Mouse (Mus musculus) heart, embryonic 11.5 days (tissue): ENCODE data around the gene Brox. TPM values are rescaled to one million over a fixed set of nuclear protein-coding genes. Genes with fewer than 3 reads are reported as not detected.

ENCODE experiments used
- ATAC-seq: fragments of 200-750 bp; cut with Nextera tagmentation; replicated peaks from 2 replicates; pipeline ENCODE4 v1.8.0; 2017; ENCODE audit warnings: moderate library complexity; ENCODE audit not compliant: insufficient number of reproducible peaks, low FRiP score, low TSS enrichment
- H3K27ac ChIP-seq: fragments of 300-500 bp; sonication (generic); 2 replicates; pipeline ENCODE4 v1.5.1; 2014; ENCODE audit warnings: mild to moderate bottlenecking, low read depth, low read length
- H3K27me3 ChIP-seq: fragments of 300-500 bp; sonication (generic); 2 replicates; pipeline ENCODE4 v1.6.1; 2014; ENCODE audit warnings: mild to moderate bottlenecking, low read length, mixed read lengths; ENCODE audit not compliant: control insufficient read depth, insufficient read depth
- H3K36me3 ChIP-seq: fragments of 300-500 bp; sonication (generic); 2 replicates; pipeline ENCODE4 v1.6.1; 2014; ENCODE audit warnings: mild to moderate bottlenecking, low read length, moderate library complexity, mixed read lengths; ENCODE audit not compliant: control insufficient read depth, insufficient read depth
- H3K4me1 ChIP-seq: fragments of 300-500 bp; sonication (generic); 2 replicates; pipeline ENCODE4 v1.6.1; 2014; ENCODE audit warnings: low read length; ENCODE audit not compliant: control insufficient read depth, insufficient read depth
- H3K4me2 ChIP-seq: fragments of 300-500 bp; sonication (generic); 2 replicates; pipeline ENCODE4 v1.6.1; 2014; ENCODE audit warnings: mild to moderate bottlenecking, moderate library complexity
- H3K4me3 ChIP-seq: fragments of 300-500 bp; sonication (generic); 2 replicates; pipeline ENCODE4 v1.5.1; 2014; ENCODE audit warnings: low read depth, low read length
- H3K9ac ChIP-seq: fragments of 300-500 bp; sonication (generic); 2 replicates; pipeline ENCODE4 v1.6.1; 2014; ENCODE audit warnings: mild to moderate bottlenecking, low read depth, low read length, moderate library complexity
- H3K9me3 ChIP-seq: fragments of 300-500 bp; sonication (generic); replicated peaks from 2 replicates; pipeline ENCODE4 v1.6.1; 2016; ENCODE audit warnings: low read length; ENCODE audit not compliant: control insufficient read depth
- WGBS: fragments of 180-500 bp; shearing (Covaris S2); extraction: QIAGEN DNeasy Blood & Tissue Kit; methylation state at CpG from one replicate; pipeline ENCODE4 v1.1.7; 2014; ENCODE audit not compliant: insufficient replicate concordance; 5-methylcytosine and 5-hydroxymethylcytosine counted together
- polyA plus RNA-seq: library from polyadenylated mRNA; unstranded; fragments of >200 nt; fragmentation: Nextera tagmentation; extraction: Ambion mirVana; gene quantifications from 2 replicates; pipeline ENCODE4 v1.2.1, GENCODE M21; 2014

Gene Brox
- polyA plus RNA-seq, 1 experiment from 2014 or later = 43.1 TPM

DNA sequence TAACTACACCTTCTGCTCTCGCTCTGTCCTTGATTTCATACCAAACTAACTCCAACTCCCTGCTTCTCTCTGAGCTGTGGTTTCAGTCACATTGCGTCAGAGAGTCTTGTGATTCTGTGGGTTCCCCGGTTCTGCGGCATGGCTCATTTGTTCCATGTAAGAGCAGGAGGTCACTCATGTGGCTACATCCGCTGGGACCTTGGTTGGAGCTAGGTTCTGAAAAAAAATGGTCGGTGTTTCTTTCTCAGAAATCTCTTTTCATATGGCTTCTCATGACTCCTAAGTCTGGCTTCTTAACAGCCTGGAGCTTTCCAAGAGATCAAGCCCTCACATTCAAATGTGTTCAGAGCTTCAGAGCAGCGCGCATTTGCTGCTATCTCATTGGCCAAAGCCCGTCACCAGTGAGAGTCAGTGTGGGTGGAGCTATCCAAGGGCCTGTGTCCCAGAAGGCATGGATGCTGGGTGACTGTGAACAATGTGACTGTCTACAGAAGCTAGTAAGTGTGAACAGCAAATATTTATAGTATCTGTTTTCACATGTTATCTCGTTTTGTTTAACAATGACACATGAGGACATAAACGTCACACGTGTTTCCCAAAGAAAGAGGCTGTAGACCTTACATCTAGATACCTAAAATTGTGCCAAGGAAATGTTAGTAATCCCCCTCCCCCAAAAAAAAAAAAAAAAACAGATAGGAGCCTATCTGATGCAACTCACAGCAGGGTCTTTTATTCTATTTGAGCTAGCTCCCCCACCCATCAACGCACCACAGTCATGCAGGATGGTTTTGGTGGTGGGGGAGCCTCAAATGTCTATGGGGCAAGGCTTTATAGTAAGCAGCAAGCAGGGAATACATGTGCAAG is 32.7 kb downstream of the Brox start:
- WGBS = 62% methylated on average over 13 of the region's 13 CpGs
- peak overlapping the region; percentile 25; the same call in 1 of the 2 replicates for H3K4me2 ChIP-seq
- no peaks in the 10 kb centered on the region for H3K9me3 ChIP-seq
- no peaks in the 10 kb centered on the region for H3K36me3 ChIP-seq
- no peak overlapping the region for H3K4me3 ChIP-seq
- H3K9ac ChIP-seq = no peak overlapping the region
- ATAC-seq = no peak
- H3K27me3 ChIP-seq = no peaks in the 10 kb centered on the region
- H3K27ac ChIP-seq = no peak overlapping the region
- H3K4me1 ChIP-seq = 0 out of 2 replicates have a peak, but pooled peaks cover 6% of the 10 kb centered on the region

DNA sequence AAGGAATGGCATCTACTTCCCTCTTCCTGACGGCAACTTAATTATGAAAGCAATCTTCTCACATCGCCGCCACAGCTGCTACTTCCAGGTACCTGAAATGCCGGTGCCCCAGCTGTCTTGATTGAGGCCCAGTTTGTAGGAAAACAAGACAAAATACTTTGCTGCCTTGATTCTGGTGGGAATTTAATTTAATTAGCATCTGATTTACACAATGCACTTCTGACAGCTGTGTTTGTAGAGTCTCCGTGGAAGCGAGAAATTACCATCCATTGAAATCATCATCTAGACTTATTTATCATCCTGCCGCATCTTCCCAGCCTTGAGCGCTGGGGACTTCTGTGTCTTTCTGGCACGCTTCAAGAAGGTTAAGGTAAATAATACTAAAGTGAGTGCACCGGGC is 44.5 kb downstream of the Brox start:
- no peaks in the 10 kb centered on the region for H3K4me1 ChIP-seq
- ATAC-seq = no peak
- no peak overlapping the region for H3K9ac ChIP-seq
- no peaks in the 10 kb centered on the region for H3K27me3 ChIP-seq
- 59% methylated on average over 10 of the region's 10 CpGs for WGBS
- H3K9me3 ChIP-seq = no peaks in the 10 kb centered on the region
- no peaks in the 10 kb centered on the region for H3K36me3 ChIP-seq
- no peak overlapping the region for H3K4me2 ChIP-seq
- H3K27ac ChIP-seq = no peak overlapping the region
- H3K4me3 ChIP-seq = no peak overlapping the region

DNA sequence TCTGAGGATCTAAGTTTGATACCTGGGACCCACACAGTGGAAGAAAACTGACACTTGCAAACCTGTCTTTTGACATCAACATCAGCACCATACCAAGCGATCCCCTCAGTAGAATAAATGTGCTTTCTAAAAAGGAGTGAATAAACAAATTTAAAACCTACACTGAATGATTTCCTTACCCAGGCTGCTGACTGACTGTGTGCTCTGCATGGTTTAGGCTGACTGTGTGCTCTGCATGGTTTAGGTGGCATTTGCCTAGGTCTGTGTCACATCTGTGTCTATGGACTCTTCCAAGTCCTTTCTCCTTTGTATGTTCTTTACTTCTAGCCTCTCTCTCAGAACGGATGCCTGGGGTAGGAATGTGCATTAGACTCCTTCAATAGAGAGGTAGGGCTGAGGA is 45.3 kb downstream of the Brox start:
- WGBS = 54% methylated on average over 2 of the region's 2 CpGs
- H3K27me3 ChIP-seq = no peaks in the 10 kb centered on the region
- H3K4me1 ChIP-seq = no peaks in the 10 kb centered on the region
- no peaks in the 10 kb centered on the region for H3K9me3 ChIP-seq
- no peak for ATAC-seq
- H3K4me2 ChIP-seq = no peak overlapping the region
- no peaks in the 10 kb centered on the region for H3K36me3 ChIP-seq
- H3K27ac ChIP-seq = no peak overlapping the region
- no peak overlapping the region for H3K9ac ChIP-seq
- no peak overlapping the region for H3K4me3 ChIP-seq

DNA sequence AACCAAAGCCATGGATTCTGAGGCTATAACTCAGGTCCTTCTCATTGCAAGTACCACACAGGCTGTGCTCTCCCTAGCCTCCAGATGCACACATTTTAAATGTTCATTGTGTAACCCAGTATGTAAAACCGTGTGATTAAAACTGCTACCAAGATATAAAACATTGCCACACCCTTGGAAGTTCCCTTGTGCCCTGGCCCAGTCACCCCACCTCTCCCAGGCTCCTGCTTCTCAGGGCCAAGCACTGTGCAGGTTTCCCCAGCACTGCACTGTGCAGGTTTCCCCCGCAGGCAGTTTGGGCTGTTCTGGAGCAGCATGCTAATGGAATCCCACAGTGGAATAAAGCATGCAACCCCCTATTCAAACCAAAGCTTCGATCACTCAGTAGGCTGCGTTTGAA is 46.5 kb downstream of the Brox start:
- no peak overlapping the region for H3K4me3 ChIP-seq
- H3K27ac ChIP-seq = no peak overlapping the region
- no peak for ATAC-seq
- no peaks in the 10 kb centered on the region for H3K36me3 ChIP-seq
- WGBS = 68% methylated on average over 4 of the region's 4 CpGs
- no peaks in the 10 kb centered on the region for H3K9me3 ChIP-seq
- H3K4me1 ChIP-seq = no peaks in the 10 kb centered on the region
- no peak overlapping the region for H3K4me2 ChIP-seq
- H3K9ac ChIP-seq = no peak overlapping the region
- no peaks in the 10 kb centered on the region for H3K27me3 ChIP-seq

DNA sequence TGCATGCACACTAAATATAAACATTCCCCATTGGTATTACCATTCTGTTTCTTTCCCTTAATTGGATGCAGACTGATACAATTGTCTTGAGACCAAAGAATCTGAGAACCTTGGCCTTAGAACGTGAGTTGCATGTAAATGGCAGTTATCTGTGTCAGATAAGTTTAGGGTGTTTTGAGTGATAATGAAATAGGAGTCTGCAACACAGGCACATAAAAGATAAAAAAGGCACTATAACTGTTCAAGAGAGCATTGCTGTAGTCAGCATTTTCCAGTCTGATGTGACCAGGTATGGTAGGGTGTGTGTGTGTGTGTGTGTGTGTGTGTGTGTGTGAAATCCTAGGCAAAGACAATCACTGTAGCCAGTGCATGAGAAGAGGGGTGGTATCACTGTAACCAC is 48.9 kb downstream of the Brox start:
- no peak overlapping the region for H3K4me3 ChIP-seq
- 8% methylated on average over 1 of the region's 1 CpGs for WGBS
- H3K9ac ChIP-seq = no peak overlapping the region
- no peaks in the 10 kb centered on the region for H3K27me3 ChIP-seq
- H3K27ac ChIP-seq = no peak overlapping the region
- no peaks in the 10 kb centered on the region for H3K4me1 ChIP-seq
- no peaks in the 10 kb centered on the region for H3K36me3 ChIP-seq
- H3K4me2 ChIP-seq = no peak overlapping the region
- ATAC-seq = no peak
- H3K9me3 ChIP-seq = no peaks in the 10 kb centered on the region

DNA sequence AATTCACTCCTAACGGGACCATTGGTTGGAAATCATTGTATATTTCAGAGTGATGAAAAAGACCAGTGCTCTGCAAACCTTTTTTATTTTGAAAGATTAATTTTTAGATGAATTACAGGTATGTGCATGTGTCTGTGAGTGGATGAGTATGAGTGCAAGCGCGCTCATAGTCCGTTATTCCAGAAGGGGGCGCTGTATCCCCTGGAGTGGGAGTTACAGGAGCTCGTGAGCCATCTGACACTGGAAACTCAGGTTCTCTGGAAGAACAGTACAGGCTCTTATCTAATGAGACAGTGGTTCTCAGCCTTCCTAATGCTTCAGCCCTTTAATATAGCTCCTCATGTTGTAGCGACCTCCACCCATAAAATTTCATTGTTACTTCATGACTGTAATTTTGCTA is 53.8 kb downstream of the Brox start:
- Histone ChIP-seq H3K27me3 (no peaks in the 10 kb centered on the region; the same call in 1 of the 2 replicates), H3K36me3 (no peaks in the 10 kb centered on the region), H3K9ac (no peak overlapping the region), H3K4me2 (no peak overlapping the region), H3K4me1 (no peaks in the 10 kb centered on the region), H3K4me3 (no peak overlapping the region), H3K27ac (no peak overlapping the region), H3K9me3 (no peaks in the 10 kb centered on the region)
- 65% methylated on average over 7 of the region's 7 CpGs for WGBS
- ATAC-seq = no peak

DNA sequence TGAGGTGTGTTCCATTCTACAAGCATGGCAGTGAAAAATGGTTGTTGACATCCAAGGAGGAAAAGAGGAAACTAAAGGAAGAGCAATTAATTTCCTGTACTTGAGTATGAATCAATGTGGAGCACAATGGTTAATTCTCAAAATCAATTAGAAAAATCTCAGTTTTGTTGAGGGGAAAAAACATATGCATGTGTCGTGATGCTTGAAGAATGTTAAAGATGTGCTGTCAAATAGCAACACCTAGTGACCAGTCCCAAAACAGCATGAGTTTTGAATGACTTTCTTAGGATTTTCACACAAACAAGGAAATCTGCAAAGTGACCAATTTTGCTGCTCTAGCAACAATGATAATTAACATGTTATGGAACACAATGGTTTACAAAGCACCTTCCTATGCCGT is 59.2 kb downstream of the Brox start:
- no peak overlapping the region for H3K4me3 ChIP-seq
- H3K36me3 ChIP-seq = no peaks in the 10 kb centered on the region
- H3K4me1 ChIP-seq = no peaks in the 10 kb centered on the region
- H3K4me2 ChIP-seq = no peak overlapping the region
- 21% methylated on average over 2 of the region's 2 CpGs for WGBS
- no peak overlapping the region for H3K27ac ChIP-seq
- H3K27me3 ChIP-seq = no peaks in the 10 kb centered on the region; the same call in 1 of the 2 replicates
- ATAC-seq = no peak
- no peak overlapping the region for H3K9ac ChIP-seq
- H3K9me3 ChIP-seq = no peaks in the 10 kb centered on the region

DNA sequence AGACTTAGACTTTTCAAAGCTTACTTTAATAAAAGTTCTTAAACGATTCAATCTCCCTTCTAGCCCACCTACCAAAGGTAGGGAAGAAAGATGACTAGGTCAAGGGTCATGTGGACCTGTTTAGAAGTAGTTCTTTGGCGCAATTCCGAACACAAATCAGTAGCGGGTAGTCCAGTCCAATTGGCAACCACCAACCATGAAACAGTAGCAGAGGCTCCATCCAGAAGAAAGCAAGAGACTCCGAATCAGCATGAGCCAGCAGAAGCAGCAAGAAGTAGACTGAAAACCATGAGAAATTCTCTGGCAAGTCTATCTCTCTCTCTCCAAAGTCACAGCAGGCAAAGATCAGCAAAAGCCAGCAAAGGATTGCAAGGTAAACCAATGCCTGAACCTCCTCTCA is 60.6 kb downstream of the Brox start:
- Histone ChIP-seq H3K27me3 (no peaks in the 10 kb centered on the region; the same call in 1 of the 2 replicates), H3K4me1 (no peaks in the 10 kb centered on the region), H3K9me3 (no peaks in the 10 kb centered on the region), H3K36me3 (no peaks in the 10 kb centered on the region), H3K9ac (no peak overlapping the region), H3K4me3 (no peak overlapping the region), H3K27ac (no peak overlapping the region), H3K4me2 (no peak overlapping the region)
- WGBS = 85% methylated on average over 5 of the region's 5 CpGs
- no peak for ATAC-seq

DNA sequence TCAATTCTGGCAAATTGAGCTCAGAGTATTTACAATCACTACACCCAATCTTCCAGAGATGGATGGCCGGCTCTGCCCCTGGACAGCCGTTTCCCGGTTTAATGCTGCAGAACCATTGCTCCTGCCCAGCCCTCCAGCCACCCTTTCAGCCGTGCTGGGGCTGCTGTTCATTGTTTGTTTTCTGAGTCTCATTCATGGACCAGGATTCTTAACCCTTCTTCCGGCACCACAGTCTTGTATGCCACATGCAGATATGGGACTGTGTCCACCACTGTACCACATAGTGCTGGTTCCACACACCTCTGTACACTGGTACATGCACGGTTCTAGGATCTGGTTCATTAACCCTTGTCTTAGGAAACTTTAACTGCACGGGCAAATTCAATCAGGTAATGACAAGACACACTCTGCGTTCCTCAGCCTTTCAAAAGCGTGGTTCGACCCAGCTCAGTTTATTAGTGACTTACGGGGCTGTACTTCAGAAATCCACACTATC is 63.3 kb downstream of the Brox start:
- Histone ChIP-seq H3K4me2 (no peak overlapping the region), H3K4me3 (no peak overlapping the region), H3K27me3 (no peaks in the 10 kb centered on the region), H3K9ac (no peak overlapping the region), H3K27ac (no peak overlapping the region), H3K4me1 (no peaks in the 10 kb centered on the region), H3K9me3 (no peaks in the 10 kb centered on the region), H3K36me3 (no peaks in the 10 kb centered on the region)
- WGBS = 77% methylated on average over 11 of the region's 11 CpGs
- ATAC-seq = no peak
